Mouse (Mus musculus): Measurements from ENCODE around the gene Apoc2. TPM values are rescaled to one million over a fixed set of nuclear protein-coding genes. Genes with fewer than 3 reads are reported as not detected.

Gene Apoc2
- polyA plus RNA-seq, 1 experiment: 1.1 TPM

GRCm38 (mm10) chr7:19678901-19679300 is 1.2 kb upstream of the Apoc2 start:
- no peak for DNase-seq (ENCODE audit: low spot score)

- no peak for DNase-seq (ENCODE audit: low spot score)
Observed at GRCm38 (mm10) chr7:19676662-19677061, 1.1 kb downstream of the Apoc2 start.

- DNase-seq (ENCODE audit: low spot score): no peak
Observed at GRCm38 (mm10) chr7:19675824-19676223, 1.9 kb downstream of the Apoc2 start.

GRCm38 (mm10) chr7:19673083-19673699 is 4.5 kb downstream of the Apoc2 start:
- DNase-seq (ENCODE audit: low spot score): no peak

- no peak for DNase-seq (ENCODE audit: low spot score)
Observed at GRCm38 (mm10) chr7:19671511-19671910, 6.2 kb downstream of the Apoc2 start.

- peak; percentile 65 for DNase-seq (ENCODE audit: low spot score)
Observed at GRCm38 (mm10) chr7:19668947-19669721, 8.6 kb downstream of the Apoc2 start.

- no peak for DNase-seq (ENCODE audit: low spot score)
Observed at GRCm38 (mm10) chr7:19667434-19667833, 10.3 kb downstream of the Apoc2 start.

GRCm38 (mm10) chr7:19666750-19667149 is 11.0 kb downstream of the Apoc2 start:
- no peak for DNase-seq (ENCODE audit: low spot score)

- DNase-seq (ENCODE audit: low spot score): peak; percentile 95
Observed at GRCm38 (mm10) chr7:19664955-19665841, 12.5 kb downstream of the Apoc2 start, which contains the start of gene Clptm1. Gene Clptm1, minus strand, starts transcription at chr7:19665033.

- DNase-seq (ENCODE audit: low spot score): no peak
Observed at GRCm38 (mm10) chr7:19664455-19664954, 13.2 kb downstream of the Apoc2 start.

GRCm38 (mm10) chr7:19663940-19664339 is 13.8 kb downstream of the Apoc2 start:
- DNase-seq (ENCODE audit: low spot score): no peak

- no peak for DNase-seq (ENCODE audit: low spot score)
Observed at GRCm38 (mm10) chr7:19652614-19653013, 25.1 kb downstream of the Apoc2 start.

- DNase-seq (ENCODE audit: low spot score): no peak
Observed at GRCm38 (mm10) chr7:19651063-19651786, 26.5 kb downstream of the Apoc2 start.

- no peak for DNase-seq (ENCODE audit: low spot score)
Observed at GRCm38 (mm10) chr7:19641223-19641622, 36.5 kb downstream of the Apoc2 start.

GRCm38 (mm10) chr7:19635074-19635827 is 42.5 kb downstream of the Apoc2 start:
- no peak for DNase-seq (ENCODE audit: low spot score)

GRCm38 (mm10) chr7:19634591-19634990 is 43.1 kb downstream of the Apoc2 start:
- no peak for DNase-seq (ENCODE audit: low spot score)

GRCm38 (mm10) chr7:19633855-19634254 is 43.9 kb downstream of the Apoc2 start:
- DNase-seq (ENCODE audit: low spot score): no peak

- no peak for DNase-seq (ENCODE audit: low spot score)
Observed at GRCm38 (mm10) chr7:19633197-19633596, 44.5 kb downstream of the Apoc2 start.

- no peak for DNase-seq (ENCODE audit: low spot score)
Observed at GRCm38 (mm10) chr7:19632720-19633119, 45.0 kb downstream of the Apoc2 start.

GRCm38 (mm10) chr7:19632275-19632674 is 45.5 kb downstream of the Apoc2 start:
- no peak for DNase-seq (ENCODE audit: low spot score)

- DNase-seq (ENCODE audit: low spot score): peak; percentile 73
Observed at GRCm38 (mm10) chr7:19629361-19629734, 48.4 kb downstream of the Apoc2 start, which contains the start of gene Relb. Gene Relb, minus strand, starts transcription at chr7:19629438.

Measured in urinary bladder, adult 2 months (tissue).